ENCODE assay signal across 18 mouse cellular contexts in the genomic region with DNA sequence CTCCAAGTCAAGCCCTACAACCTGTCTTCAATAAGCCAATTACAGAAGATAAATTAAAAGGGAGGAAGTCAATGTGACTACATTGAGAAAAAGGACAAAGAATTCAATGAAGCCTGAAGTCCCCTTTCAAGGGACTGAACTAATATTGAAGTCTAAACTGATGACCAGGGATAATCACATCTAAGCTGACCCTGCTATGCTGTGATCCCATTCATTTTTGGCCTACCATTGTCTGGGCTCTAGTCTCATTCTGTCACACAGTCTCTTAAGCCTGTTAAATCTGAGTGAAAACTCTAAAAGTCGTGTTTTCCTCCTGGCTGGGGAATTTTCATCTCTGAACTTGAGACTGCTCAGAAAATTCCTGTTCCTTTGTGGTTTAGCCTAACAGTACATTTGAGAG.
"Had no signal": no experiment of that assay in that cellular context is flagged by ENCODE, and none has a peak within 500 bp of the region (broad histone marks: within the 10 kb centered on the region; RNA-seq: fewer than 3 reads in every experiment).

No protein-coding gene starts in this region.

- DNase-seq: kidney, adult 2 months; kidney, postnatal 10 days; kidney, postnatal 36 days; left cerebral cortex, postnatal 4 days; liver, postnatal 0 days; lung, embryonic 14.5 days; thymus, adult 18-20 months; thymus, postnatal 36 days had no signal

- H3K36me3 ChIP-seq: kidney, embryonic 15.5 days; limb, embryonic 12.5 days; limb, embryonic 15.5 days; neural tube, embryonic 12.5 days; neural tube, embryonic 15.5 days had no signal

- H3K27ac ChIP-seq: kidney, embryonic 15.5 days; limb, embryonic 12.5 days; limb, embryonic 15.5 days; liver, embryonic 14.5 days; macrophage; neural tube, embryonic 12.5 days; neural tube, embryonic 15.5 days had no signal

- H3K4me3 ChIP-seq: kidney, embryonic 15.5 days; limb, embryonic 12.5 days; limb, embryonic 15.5 days; neural tube, embryonic 12.5 days; neural tube, embryonic 15.5 days had no signal

- H3K4me1 ChIP-seq: kidney, embryonic 15.5 days; limb, embryonic 12.5 days; limb, embryonic 15.5 days; neural tube, embryonic 12.5 days; neural tube, embryonic 15.5 days had no signal

- H3K27me3 ChIP-seq: kidney, embryonic 15.5 days; limb, embryonic 12.5 days; limb, embryonic 15.5 days; neural tube, embryonic 12.5 days; neural tube, embryonic 15.5 days had no signal

- H3K4me2 ChIP-seq: kidney, embryonic 15.5 days; limb, embryonic 12.5 days; limb, embryonic 15.5 days; liver, embryonic 11.5 days; lung, embryonic 14.5 days; neural tube, embryonic 12.5 days; neural tube, embryonic 15.5 days had no signal

- H3K9ac ChIP-seq: kidney, embryonic 15.5 days; limb, embryonic 12.5 days; limb, embryonic 15.5 days; liver, embryonic 14.5 days; liver, postnatal 0 days; lung, embryonic 14.5 days; neural tube, embryonic 12.5 days; neural tube, embryonic 15.5 days had no signal

- H3K9me3 ChIP-seq: kidney, embryonic 15.5 days; limb, embryonic 12.5 days; limb, embryonic 15.5 days; neural tube, embryonic 12.5 days; neural tube, embryonic 15.5 days had no signal

- ATAC-seq: intestine, postnatal 0 days; liver, postnatal 0 days; lung, postnatal 0 days had no signal
